Mouse (Mus musculus) ES-E14 (cell line): ENCODE measurements around the gene Bod1.

Experiments
- CHD2 ChIP-seq: IDR thresholded peaks from 2 replicates; pipeline ENCODE4 v1.6.1; 2014; ENCODE audit warnings: mild to moderate bottlenecking, low read depth, low read length, inconsistent platforms
- HCFC1 ChIP-seq: IDR thresholded peaks from 2 replicates; pipeline ENCODE4 v1.6.1; 2012; ENCODE audit warnings: low read length, inconsistent platforms, borderline replicate concordance; ENCODE audit not compliant: insufficient read depth
- MAFK ChIP-seq: IDR thresholded peaks from 2 replicates; pipeline ENCODE4 v1.6.1; 2014; ENCODE audit warnings: mild to moderate bottlenecking, low read depth, low read length, inconsistent platforms; ENCODE audit not compliant: insufficient read depth
- ZC3H11A ChIP-seq: IDR thresholded peaks from 2 replicates; pipeline ENCODE4 v1.6.1; 2012; ENCODE audit warnings: low read depth, mild to moderate bottlenecking, inconsistent platforms, low read length, borderline replicate concordance
- ZNF384 ChIP-seq: IDR thresholded peaks from 2 replicates; pipeline ENCODE4 v1.6.1; 2012; ENCODE audit warnings: low read depth, low read length, inconsistent platforms

- TF ChIP-seq MAFK, result no peak
- no peak for TF ChIP-seq ZC3H11A
- no peak for TF ChIP-seq CHD2
- TF ChIP-seq HCFC1, result no peak
- TF ChIP-seq ZNF384, result no peak
Observed at GRCm38 (mm10) chr11:31699502-31699901, 27.8 kb upstream of the Bod1 start.
